Mouse (Mus musculus) hindbrain, embryonic 11.5 days (tissue): Measurements from ENCODE around the gene Srbd1. TPM values are rescaled to one million over a fixed set of nuclear protein-coding genes. Genes with fewer than 3 reads are reported as not detected.

Experiments
- ATAC-seq: fragments of 200-750 bp; cut with Nextera tagmentation; 2 replicates; pipeline ENCODE4 v1.8.0; 2017; ENCODE audit warnings: mild to moderate bottlenecking, moderate TSS enrichment, moderate library complexity; ENCODE audit not compliant: low FRiP score
- DNase-seq: peaks from one replicate; pipeline ENCODE4 v3.0.0-alpha.2; 2015; ENCODE audit warnings: low spot score
- H3K27ac ChIP-seq: fragments of 300-500 bp; sonication (generic); 2 replicates; pipeline ENCODE4 v1.5.1; 2014; ENCODE audit warnings: mild to moderate bottlenecking, low read depth, low read length
- H3K27me3 ChIP-seq: fragments of 300-500 bp; sonication (generic); 2 replicates; pipeline ENCODE4 v1.6.1; 2014; ENCODE audit warnings: mild to moderate bottlenecking, low read length, moderate library complexity, mixed read lengths; ENCODE audit not compliant: control insufficient read depth, insufficient read depth
- H3K36me3 ChIP-seq: fragments of 300-500 bp; sonication (generic); 2 replicates; pipeline ENCODE4 v1.6.1; 2014; ENCODE audit warnings: mild to moderate bottlenecking, low read length, moderate library complexity, mixed read lengths; ENCODE audit not compliant: control insufficient read depth, insufficient read depth
- H3K4me1 ChIP-seq: fragments of 300-500 bp; sonication (generic); replicated peaks from 2 replicates; pipeline ENCODE4 v1.6.1; 2014; ENCODE audit warnings: low read length, mixed read lengths; ENCODE audit not compliant: control insufficient read depth, insufficient read depth
- H3K4me2 ChIP-seq: fragments of 300-500 bp; sonication (generic); replicated peaks from 2 replicates; pipeline ENCODE4 v1.6.1; 2014; ENCODE audit warnings: mild to moderate bottlenecking, low read depth, low read length
- H3K4me3 ChIP-seq: fragments of 300-500 bp; sonication (generic); 2 replicates; pipeline ENCODE4 v1.5.1; 2014; ENCODE audit warnings: low read depth, low read length
- H3K9ac ChIP-seq: fragments of 300-500 bp; sonication (generic); 2 replicates; pipeline ENCODE4 v1.6.1; 2014; ENCODE audit warnings: low read depth, low read length
- H3K9me3 ChIP-seq: fragments of 300-500 bp; sonication (generic); 2 replicates; pipeline ENCODE4 v1.6.1; 2016; ENCODE audit warnings: low read length; ENCODE audit not compliant: control insufficient read depth
- WGBS: fragments of 180-500 bp; shearing (Covaris S2); extraction: QIAGEN DNeasy Blood & Tissue Kit; methylation state at CpG from one replicate; pipeline ENCODE4 v1.1.7; 2014; 5-methylcytosine and 5-hydroxymethylcytosine counted together
- polyA plus RNA-seq: library from polyadenylated mRNA; unstranded; fragments of >200 nt; fragmentation: Nextera tagmentation; extraction: Ambion mirVana; gene quantifications from 2 replicates; pipeline ENCODE4 v1.2.1, GENCODE M21; 2014

Srbd1 gene
- polyA plus RNA-seq, 1 experiment from 2014 or later, result 12.6 TPM

GRCm38 (mm10) chr17:86035146-86035545, 109.8 kb downstream of the Srbd1 start:
- Histone ChIP-seq H3K4me1 (no peaks in the 10 kb centered on the region; the same call in 1 of the 2 replicates), H3K4me3 (no peak overlapping the region), H3K36me3 (no peaks in the 10 kb centered on the region), H3K27me3 (no peaks in the 10 kb centered on the region), H3K9ac (no peak overlapping the region), H3K9me3 (no peaks in the 10 kb centered on the region), H3K4me2 (no peak overlapping the region), H3K27ac (no peak overlapping the region)
- ATAC-seq, result no peak
- 90% methylated on average over 12 of the region's 12 CpGs for WGBS
- no peak for DNase-seq

GRCm38 (mm10) chr17:86034641-86035040, 110.3 kb downstream of the Srbd1 start:
- no peak overlapping the region for H3K9ac ChIP-seq
- DNase-seq (no peak), ATAC-seq (no peak)
- H3K4me1 ChIP-seq, result no peaks in the 10 kb centered on the region; the same call in 1 of the 2 replicates
- 81% methylated on average over 6 of the region's 6 CpGs for WGBS
- no peaks in the 10 kb centered on the region for H3K9me3 ChIP-seq
- no peak overlapping the region for H3K27ac ChIP-seq
- no peak overlapping the region for H3K4me3 ChIP-seq
- H3K36me3 ChIP-seq, result no peaks in the 10 kb centered on the region
- H3K27me3 ChIP-seq, result no peaks in the 10 kb centered on the region
- no peak overlapping the region for H3K4me2 ChIP-seq

- Histone ChIP-seq H3K4me2 (no peak overlapping the region), H3K27ac (no peak overlapping the region), H3K9me3 (no peaks in the 10 kb centered on the region), H3K4me1 (no peaks in the 10 kb centered on the region), H3K27me3 (no peaks in the 10 kb centered on the region), H3K4me3 (no peak overlapping the region), H3K9ac (no peak overlapping the region), H3K36me3 (no peaks in the 10 kb centered on the region)
- DNase-seq (no peak), ATAC-seq (no peak)
- WGBS, result 73% methylated on average over 3 of the region's 3 CpGs
These were observed 112.8 kb downstream of the Srbd1 start for GRCm38 (mm10) chr17:86032113-86032714.

- Histone ChIP-seq H3K4me1 (no peaks in the 10 kb centered on the region), H3K9ac (no peak overlapping the region), H3K4me2 (no peak overlapping the region), H3K4me3 (no peak overlapping the region), H3K9me3 (no peaks in the 10 kb centered on the region), H3K27ac (no peak overlapping the region), H3K36me3 (no peaks in the 10 kb centered on the region), H3K27me3 (no peaks in the 10 kb centered on the region)
- DNase-seq, result no peak
- 65% methylated on average over 4 of the region's 4 CpGs for WGBS
- ATAC-seq, result no peak
These were observed 115.0 kb downstream of the Srbd1 start for GRCm38 (mm10) chr17:86030016-86030415.

GRCm38 (mm10) chr17:86029175-86029574, 115.8 kb downstream of the Srbd1 start:
- Histone ChIP-seq H3K36me3 (no peaks in the 10 kb centered on the region), H3K4me3 (no peak overlapping the region), H3K27me3 (no peaks in the 10 kb centered on the region), H3K9me3 (no peaks in the 10 kb centered on the region), H3K27ac (no peak overlapping the region), H3K4me2 (no peak overlapping the region), H3K4me1 (no peaks in the 10 kb centered on the region), H3K9ac (no peak overlapping the region)
- DNase-seq, result no peak
- ATAC-seq, result no peak
- 90% methylated on average over 1 of the region's 1 CpGs for WGBS

- 86% methylated on average over 4 of the region's 4 CpGs for WGBS
- no peaks in the 10 kb centered on the region for H3K36me3 ChIP-seq
- no peak overlapping the region for H3K9ac ChIP-seq
- DNase-seq (no peak), ATAC-seq (no peak)
- no peaks in the 10 kb centered on the region for H3K4me1 ChIP-seq
- no peak overlapping the region for H3K27ac ChIP-seq
- no peaks in the 10 kb centered on the region for H3K9me3 ChIP-seq
- no peak overlapping the region for H3K4me3 ChIP-seq
- H3K27me3 ChIP-seq, result no peaks in the 10 kb centered on the region
- H3K4me2 ChIP-seq, result no peak overlapping the region
These were observed 117.3 kb downstream of the Srbd1 start for GRCm38 (mm10) chr17:86027577-86028199.

- Histone ChIP-seq H3K36me3 (no peaks in the 10 kb centered on the region), H3K27me3 (no peaks in the 10 kb centered on the region), H3K4me1 (no peaks in the 10 kb centered on the region), H3K27ac (no peak overlapping the region), H3K4me3 (no peak overlapping the region), H3K9ac (no peak overlapping the region), H3K9me3 (no peaks in the 10 kb centered on the region), H3K4me2 (no peak overlapping the region)
- ATAC-seq (no peak), DNase-seq (no peak)
- 93% methylated on average over 3 of the region's 3 CpGs for WGBS
These were observed 120.4 kb downstream of the Srbd1 start for GRCm38 (mm10) chr17:86024589-86024988.

- H3K27me3 ChIP-seq, result no peaks in the 10 kb centered on the region
- H3K4me3 ChIP-seq, result no peak overlapping the region
- no peak overlapping the region for H3K27ac ChIP-seq
- WGBS, result 61% methylated on average over 4 of the region's 4 CpGs
- no peak for ATAC-seq
- H3K4me2 ChIP-seq, result no peak overlapping the region
- H3K4me1 ChIP-seq, result no peaks in the 10 kb centered on the region
- H3K9me3 ChIP-seq, result no peaks in the 10 kb centered on the region
- H3K9ac ChIP-seq, result no peak overlapping the region
- no peak for DNase-seq
- H3K36me3 ChIP-seq, result no peaks in the 10 kb centered on the region
These were observed 122.6 kb downstream of the Srbd1 start for GRCm38 (mm10) chr17:86022366-86022765.

- DNase-seq (no peak), ATAC-seq (no peak)
- Histone ChIP-seq H3K4me2 (no peak overlapping the region), H3K27me3 (no peaks in the 10 kb centered on the region), H3K9ac (no peak overlapping the region), H3K4me3 (no peak overlapping the region), H3K9me3 (no peaks in the 10 kb centered on the region), H3K4me1 (no peaks in the 10 kb centered on the region), H3K27ac (no peak overlapping the region), H3K36me3 (no peaks in the 10 kb centered on the region)
- WGBS, result 87% methylated on average over 1 of the region's 1 CpGs
These were observed 123.2 kb downstream of the Srbd1 start for GRCm38 (mm10) chr17:86021815-86022214.
